Mouse (Mus musculus): ENCODE measurements at regions not wholly inside any gene's neighbourhood (a gene's known extent, or its start where the extent isn't known, plus 50 kb on each side); places are given as distances from the start of the nearest gene placed in this dataset.

- TF ChIP-seq CTCF (IDR thresholded peaks at IDR 0.05; ENCODE audit: borderline replicate concordance, control insufficient read depth, extremely low read depth, insufficient read depth, low read length, poor library complexity) (no peak), POLR2A (IDR thresholded peaks at IDR 0.05; ENCODE audit: control insufficient read depth, extremely low read depth, insufficient read depth, low read length, poor library complexity) (no peak)
Observed at GRCm38 (mm10) chr3:60720322-60720721, 247.7 kb downstream of the Mbnl1 start.

Measured in thymus, adult 2 months (tissue).